Mouse (Mus musculus): ENCODE data around the gene Zglp1.
"Not testable (repeated sequence)": the region's sequence is repeated elsewhere in the genome, so short reads cannot be mapped to it uniquely, and the experiment has no call there.

The Zglp1 gene

DNA sequence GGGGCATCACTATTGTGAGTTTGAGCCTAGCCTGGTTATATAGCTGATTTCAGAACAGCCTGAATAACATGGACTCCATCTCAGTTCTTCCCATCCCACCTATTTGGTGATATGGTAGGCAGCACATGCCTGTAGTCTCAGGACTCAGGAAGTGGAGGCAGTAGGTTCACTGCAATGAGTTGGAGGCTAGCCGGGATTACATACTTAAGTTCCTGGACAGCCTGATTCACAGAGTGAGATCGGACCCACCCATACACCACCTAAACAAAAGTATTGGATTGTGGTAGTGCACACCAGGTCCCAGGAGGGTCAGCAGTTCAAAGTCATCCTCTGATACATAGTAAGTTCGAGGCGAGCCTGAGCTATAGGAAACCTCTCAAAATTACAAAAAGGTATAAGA lies 5.7 kb upstream of the Zglp1 start:
- DNase-seq (ENCODE audit: low spot score in 2 of 2), result no peak

- DNase-seq (ENCODE audit: low spot score in 2 of 2), result peak in 1 of 2 experiments; percentile 82
These were observed 4.0 kb downstream of the Zglp1 start for GRCm38 (mm10) chr9:21062928-21063327.

- no peak for DNase-seq (ENCODE audit: low spot score in 2 of 2)
These were observed 15.3 kb downstream of the Zglp1 start for GRCm38 (mm10) chr9:21051578-21051977.

GRCm38 (mm10) chr9:21045235-21045634 lies 21.7 kb downstream of the Zglp1 start:
- no peak for DNase-seq (ENCODE audit: low spot score in 2 of 2)

- not testable (repeated sequence) for DNase-seq (ENCODE audit: low spot score in 2 of 2)
These were observed 22.1 kb downstream of the Zglp1 start for GRCm38 (mm10) chr9:21044785-21045184.

DNA sequence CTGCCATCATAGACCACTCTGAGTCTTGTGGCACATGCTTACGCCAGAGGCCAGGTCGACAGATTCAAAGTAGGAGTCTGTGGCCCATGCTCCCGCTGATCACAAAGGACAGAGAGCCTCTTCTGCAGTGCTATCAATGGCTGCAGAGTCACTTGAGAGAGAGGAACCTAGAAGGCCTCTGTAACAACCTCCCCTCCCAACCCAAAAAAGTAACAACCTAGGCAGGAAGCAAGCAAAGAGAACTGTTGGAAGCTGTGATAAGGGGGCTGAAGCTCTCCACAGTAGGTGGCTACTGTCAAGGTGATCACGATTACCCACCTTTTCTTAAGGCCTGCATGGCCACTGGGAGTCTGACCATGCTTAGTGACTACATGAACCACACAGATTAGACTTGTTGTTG lies 23.3 kb downstream of the Zglp1 start:
- no peak for DNase-seq (ENCODE audit: low spot score in 2 of 2)

DNA sequence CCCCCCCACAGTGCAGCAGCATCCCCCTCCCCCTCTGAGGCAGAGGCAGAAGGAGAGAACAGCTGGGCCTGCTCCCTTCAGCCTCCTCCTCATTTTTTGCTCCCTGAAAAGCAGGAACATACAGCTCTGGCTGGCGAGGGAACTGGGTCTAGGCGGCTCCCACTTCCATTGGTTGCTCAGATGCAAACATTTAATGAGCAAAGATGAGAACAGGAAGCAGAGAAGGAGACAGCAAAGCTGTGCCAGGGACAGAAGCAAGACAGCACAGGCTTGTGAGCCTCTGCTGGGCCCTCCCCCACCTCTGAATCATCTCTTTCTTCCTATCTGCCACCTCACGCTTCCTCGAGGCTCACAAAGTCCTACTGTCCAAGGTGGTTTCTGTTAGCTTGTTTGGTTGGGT lies 25.6 kb downstream of the Zglp1 start:
- peak; percentile 87 to 89 for DNase-seq (ENCODE audit: low spot score in 2 of 2)

GRCm38 (mm10) chr9:21039779-21040178 lies 27.1 kb downstream of the Zglp1 start:
- DNase-seq (ENCODE audit: low spot score in 2 of 2), result no peak

- DNase-seq (ENCODE audit: low spot score in 2 of 2), result peak in 1 of 2 experiments; percentile 29
These were observed 29.4 kb downstream of the Zglp1 start for GRCm38 (mm10) chr9:21037481-21037891.

GRCm38 (mm10) chr9:21036666-21037065 lies 30.2 kb downstream of the Zglp1 start:
- DNase-seq (ENCODE audit: low spot score in 2 of 2), result peak in 1 of 2 experiments; percentile 25

DNA sequence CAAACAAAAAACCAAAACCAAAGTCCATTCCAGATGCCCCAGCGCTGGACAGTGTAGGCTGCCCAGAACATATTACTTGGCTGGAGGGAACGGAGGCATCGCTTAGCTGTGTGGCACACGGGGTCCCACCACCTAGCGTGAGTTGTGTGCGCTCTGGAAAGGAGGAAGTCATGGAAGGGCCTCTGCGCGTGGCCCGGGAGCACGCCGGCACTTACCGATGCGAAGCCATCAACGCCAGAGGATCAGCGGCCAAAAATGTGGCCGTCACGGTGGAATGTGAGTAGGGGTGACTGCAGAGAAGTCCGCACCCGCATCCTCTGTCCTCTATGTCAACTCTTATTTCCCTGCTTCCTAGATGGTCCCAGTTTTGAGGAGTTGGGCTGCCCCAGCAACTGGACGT lies 30.7 kb downstream of the Zglp1 start:
- peak in 1 of 2 experiments; percentile 5 for DNase-seq (ENCODE audit: low spot score in 2 of 2)

GRCm38 (mm10) chr9:21035586-21035985 lies 31.3 kb downstream of the Zglp1 start:
- peak in 1 of 2 experiments; percentile 18 for DNase-seq (ENCODE audit: low spot score in 2 of 2)

DNA sequence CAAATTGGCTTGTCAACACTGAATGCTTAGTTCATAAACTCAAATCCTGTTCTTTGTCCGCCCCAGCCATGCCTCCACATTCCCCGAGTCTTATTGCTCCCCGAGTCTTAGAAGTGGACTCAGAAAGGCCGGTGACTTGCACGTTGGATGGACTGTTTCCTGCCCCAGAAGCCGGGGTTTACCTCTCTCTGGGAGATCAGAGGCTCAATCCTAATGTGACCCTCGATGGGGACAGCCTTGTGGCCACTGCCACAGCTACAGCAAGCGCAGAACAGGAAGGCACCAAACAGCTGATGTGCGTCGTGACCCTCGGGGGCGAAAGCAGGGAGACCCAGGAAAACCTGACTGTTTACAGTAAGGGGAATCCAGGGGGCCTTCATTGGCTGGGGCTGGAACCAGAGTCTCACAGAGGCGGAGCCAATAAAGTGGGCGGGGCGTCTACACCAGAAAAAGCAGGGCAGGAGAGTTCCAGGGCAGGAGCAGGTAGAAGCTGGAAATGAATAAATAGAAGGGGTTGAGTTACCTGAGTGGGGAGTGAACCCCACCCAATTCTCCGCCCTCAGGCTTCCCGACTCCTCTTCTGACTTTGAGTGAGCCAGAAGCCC lies 32.3 kb downstream of the Zglp1 start:
- no peak for DNase-seq (ENCODE audit: low spot score in 2 of 2)

GRCm38 (mm10) chr9:21033136-21033535 lies 33.8 kb downstream of the Zglp1 start:
- DNase-seq (ENCODE audit: low spot score in 2 of 2), result peak in 1 of 2 experiments; percentile 74

GRCm38 (mm10) chr9:21032491-21032890 lies 34.4 kb downstream of the Zglp1 start:
- DNase-seq (ENCODE audit: low spot score in 2 of 2), result no peak

- peak; percentile 83 to 87 for DNase-seq (ENCODE audit: low spot score in 2 of 2)
These were observed 35.0 kb downstream of the Zglp1 start, which contains the start of gene Icam5 for GRCm38 (mm10) chr9:21031896-21032351. Icam5 (plus strand) TSS chr9:21032073.

GRCm38 (mm10) chr9:21031251-21031895 lies 35.5 kb downstream of the Zglp1 start:
- peak; percentile 87 for DNase-seq (ENCODE audit: low spot score in 2 of 2)

DNA sequence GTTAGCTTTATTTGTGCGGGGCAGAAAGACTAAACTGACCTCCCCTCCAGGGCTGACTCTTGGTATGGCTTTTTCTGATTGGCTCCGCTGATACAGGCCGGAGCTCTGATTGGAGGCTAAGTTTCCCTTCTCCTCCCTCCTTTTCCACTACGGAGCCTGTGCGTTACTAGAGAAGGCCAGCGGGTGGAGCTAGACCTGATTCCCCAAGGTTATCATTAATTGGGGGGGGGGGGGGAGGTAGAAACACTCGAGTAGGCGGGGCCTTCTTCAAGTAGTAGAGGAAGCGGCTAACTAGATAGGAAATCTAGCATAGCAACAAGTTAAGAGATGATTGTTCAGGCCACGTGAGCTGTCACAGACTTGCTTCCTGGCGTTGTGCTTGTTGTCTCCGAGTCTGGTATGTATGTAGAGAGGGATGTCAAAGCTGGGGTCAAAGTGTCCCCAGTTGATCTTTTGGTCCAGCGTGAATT lies 36.1 kb downstream of the Zglp1 start:
- peak; percentile 74 to 92 for DNase-seq (ENCODE audit: low spot score in 2 of 2)

GRCm38 (mm10) chr9:21030055-21030600 lies 36.8 kb downstream of the Zglp1 start:
- DNase-seq (ENCODE audit: low spot score in 2 of 2), result no peak

DNA sequence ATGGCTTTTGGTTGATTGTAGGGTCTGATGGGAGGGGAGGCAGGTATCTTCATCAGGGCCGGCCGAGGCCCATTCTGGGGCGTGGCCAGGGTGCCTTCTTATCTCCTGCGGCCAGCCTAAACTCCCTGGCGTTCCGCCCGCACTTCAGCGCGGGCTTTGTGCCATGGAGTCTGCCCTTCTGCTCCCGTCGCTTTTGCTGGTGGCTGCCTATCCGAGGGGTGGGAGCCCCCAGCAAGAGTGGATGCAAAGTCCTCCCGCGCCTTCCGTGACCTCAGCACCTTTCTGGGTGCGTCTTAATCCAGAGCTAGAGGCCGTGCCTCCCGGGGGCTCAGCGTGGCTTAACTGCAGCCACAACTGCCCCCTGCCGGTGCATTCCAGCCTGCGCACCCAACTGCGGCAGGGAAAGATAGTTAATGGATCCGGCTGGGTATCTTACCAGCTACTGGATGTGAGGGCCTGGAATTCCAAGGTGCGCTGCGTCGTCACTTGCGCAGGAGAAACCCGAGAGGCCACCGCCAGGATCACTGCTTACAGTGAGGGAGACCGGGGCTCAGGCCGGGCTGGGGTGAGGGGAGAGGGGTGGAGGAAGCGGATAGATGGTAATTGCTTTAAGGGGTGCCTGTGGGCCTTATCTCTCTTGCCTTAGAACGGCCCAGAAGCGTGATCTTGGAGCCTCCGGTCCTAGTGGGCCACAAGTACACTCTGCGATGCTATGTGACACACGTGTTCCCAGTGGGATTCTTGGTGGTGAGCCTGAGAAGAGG lies 37.4 kb downstream of the Zglp1 start, which contains the start of gene Icam4:
Gene Icam4, plus strand, starts transcription at position 83 of the 764 bp plus-strand sequence.
- DNase-seq (ENCODE audit: low spot score in 2 of 2), result peak in 1 of 2 experiments; percentile 80

GRCm38 (mm10) chr9:21028560-21029110 lies 38.3 kb downstream of the Zglp1 start:
- DNase-seq (ENCODE audit: low spot score in 2 of 2), result no peak

Data from left cerebral cortex, adult 9 months (tissue).